Comparison of ENCODE assay signal across 10 mouse cellular contexts in genomic region chr11:120253646-120254315, GRCm38 (mm10). TPM values are rescaled to one million over a fixed set of nuclear protein-coding genes. Genes with fewer than 3 reads are reported as not detected.
DNase-seq lines count a peak whose midpoint lies in the region; ATAC-seq and TF ChIP-seq lines count a peak whose summit lies in the region.
"Had no signal": no experiment of that assay in that cellular context is flagged by ENCODE, and none has a peak within 500 bp of the region (broad histone marks: within the 10 kb centered on the region; RNA-seq: fewer than 3 reads in every experiment).

No protein-coding gene starts in this region.

- intact Hi-C loops in gastrocnemius, adult 2 months (cut with DNase I) = no loop called here

- H3K4me2 ChIP-seq in lung, embryonic 15.5 days = no peak overlapping the region
- no peak overlapping the region for H3K4me2 ChIP-seq in embryonic facial prominence, embryonic 13.5 days
- H3K4me2 ChIP-seq in limb, embryonic 15.5 days = no peak overlapping the region

- no peak for ATAC-seq in lung, embryonic 15.5 days (ENCODE audit: borderline replicate concordance, extremely low read depth, low FRiP score, low TSS enrichment)
- ATAC-seq in embryonic facial prominence, embryonic 13.5 days (ENCODE audit: insufficient number of reproducible peaks, insufficient read depth, low FRiP score, low TSS enrichment, low read depth) = no peak
- ATAC-seq in limb, embryonic 15.5 days (ENCODE audit: insufficient number of reproducible peaks, low FRiP score, low TSS enrichment, low read depth) = no peak
- ATAC-seq in activated CD4-positive, CD25-positive, alpha-beta regulatory T cell, adult 4 months = no peak
- ATAC-seq: liver, postnatal 0 days had no signal

- peaks cover 91% of the 10 kb centered on the region for H3K4me1 ChIP-seq in lung, embryonic 15.5 days
- peaks cover 95% of the 10 kb centered on the region for H3K4me1 ChIP-seq in embryonic facial prominence, embryonic 13.5 days
- peaks cover 95% of the 10 kb centered on the region for H3K4me1 ChIP-seq in limb, embryonic 15.5 days

- H3K36me3 ChIP-seq in lung, embryonic 15.5 days = no peaks in the 10 kb centered on the region
- 0 out of 2 replicates have a peak, but pooled peaks cover 3% of the 10 kb centered on the region for H3K36me3 ChIP-seq in embryonic facial prominence, embryonic 13.5 days
- H3K36me3 ChIP-seq in limb, embryonic 15.5 days = no peaks in the 10 kb centered on the region

- H3K9ac ChIP-seq in lung, embryonic 15.5 days = no peak overlapping the region
- no peak overlapping the region for H3K9ac ChIP-seq in embryonic facial prominence, embryonic 13.5 days
- H3K9ac ChIP-seq in limb, embryonic 15.5 days = no peak overlapping the region
- H3K9ac ChIP-seq: liver, postnatal 0 days had no signal

- no peak for DNase-seq in gastrocnemius, adult 2 months
- DNase-seq in gastrocnemius, postnatal 10 days = no peak
- DNase-seq in lung, postnatal 25 days (ENCODE audit: low spot score) = no peak
- no peak for DNase-seq in ovary, adult 18-20 months (ENCODE audit: low spot score)
- DNase-seq: gastrocnemius, postnatal 14 days; liver, postnatal 0 days had no signal

- no peak for TF ChIP-seq CTCF in gastrocnemius, adult 2 months (IDR thresholded peaks at IDR 0.05)

- WGBS in lung, embryonic 15.5 days = 78% methylated on average over 13 of the region's 13 CpGs
- WGBS in embryonic facial prominence, embryonic 13.5 days = 78% methylated on average over 13 of the region's 13 CpGs
- WGBS in limb, embryonic 15.5 days = 77% methylated on average over 13 of the region's 13 CpGs

- H3K27ac ChIP-seq in gastrocnemius, adult 2 months = peak overlapping the region; percentile 80
- peak overlapping the region; percentile 94 for H3K27ac ChIP-seq in lung, embryonic 15.5 days
- H3K27ac ChIP-seq in embryonic facial prominence, embryonic 13.5 days = peak overlapping the region; percentile 74
- peak overlapping the region; percentile 33; the same call in 1 of the 2 replicates for H3K27ac ChIP-seq in limb, embryonic 15.5 days

- H3K4me3 ChIP-seq in gastrocnemius, adult 2 months = no peak overlapping the region
- no peak overlapping the region for H3K4me3 ChIP-seq in lung, embryonic 15.5 days
- no peak overlapping the region for H3K4me3 ChIP-seq in embryonic facial prominence, embryonic 13.5 days
- H3K4me3 ChIP-seq in limb, embryonic 15.5 days = no peak overlapping the region

- no peaks in the 10 kb centered on the region for H3K9me3 ChIP-seq in lung, embryonic 15.5 days
- H3K9me3 ChIP-seq in embryonic facial prominence, embryonic 13.5 days = no peaks in the 10 kb centered on the region
- no peaks in the 10 kb centered on the region for H3K9me3 ChIP-seq in limb, embryonic 15.5 days

- no peaks in the 10 kb centered on the region for H3K27me3 ChIP-seq in lung, embryonic 15.5 days
- no peaks in the 10 kb centered on the region for H3K27me3 ChIP-seq in embryonic facial prominence, embryonic 13.5 days
- H3K27me3 ChIP-seq in limb, embryonic 15.5 days = no peaks in the 10 kb centered on the region

RNA-seq across cellular contexts. Expression of gene Bahcc1, which starts 21.0 kb away (rescaled TPM):
- 1 to 10 TPM; 3.5 to 5.3 TPM for total RNA-seq in gastrocnemius, adult 2 months (2021)
- total RNA-seq in gastrocnemius, postnatal 10 days (2021) = 10 to 100 TPM in 1 of 2 experiments, 1 to 10 TPM in 1; 6.4 to 10.5 TPM
- 8.7 and 9.2 TPM in 2 replicates for polyA plus RNA-seq in lung, embryonic 15.5 days (2015; fragmentation: Nextera tagmentation; extraction: Ambion mirVana)
- 13.1 and 13.9 TPM in 2 replicates for polyA plus RNA-seq in embryonic facial prominence, embryonic 13.5 days (2015; fragmentation: Nextera tagmentation; extraction: Ambion mirVana)
- 5.8 and 6.7 TPM in 2 replicates for polyA plus RNA-seq in limb, embryonic 15.5 days (2015; fragmentation: Nextera tagmentation; extraction: Ambion mirVana)
- polyA plus RNA-seq in activated CD4-positive, CD25-positive, alpha-beta regulatory T cell, adult 4 months (2017; shearing (Covaris generic)) = not detected

Comparison
In these comparisons a context has a peak if more than half of its experiments do, and no peak if none do; other contexts are left out.
1. H3K27ac ChIP-seq: peak in every context shown above with its lines; median percentile 94 in lung, embryonic 15.5 days; 80 in gastrocnemius, adult 2 months; 74 in embryonic facial prominence, embryonic 13.5 days; 33 in limb, embryonic 15.5 days.